Mouse (Mus musculus): ENCODE measurements around the gene Acat3. TPM values are rescaled to one million over a fixed set of nuclear protein-coding genes. Genes with fewer than 3 reads are reported as not detected.
A peak's percentile ranks its signal among the peaks of the same experiment; 100 is the strongest.
"Not testable (repeated sequence)": the region's sequence is repeated elsewhere in the genome, so short reads cannot be mapped to it uniquely, and the experiment has no call there.

The Acat3 gene
- polyA plus RNA-seq, 1 experiment from 2014 or later: 38.4 TPM

DNA sequence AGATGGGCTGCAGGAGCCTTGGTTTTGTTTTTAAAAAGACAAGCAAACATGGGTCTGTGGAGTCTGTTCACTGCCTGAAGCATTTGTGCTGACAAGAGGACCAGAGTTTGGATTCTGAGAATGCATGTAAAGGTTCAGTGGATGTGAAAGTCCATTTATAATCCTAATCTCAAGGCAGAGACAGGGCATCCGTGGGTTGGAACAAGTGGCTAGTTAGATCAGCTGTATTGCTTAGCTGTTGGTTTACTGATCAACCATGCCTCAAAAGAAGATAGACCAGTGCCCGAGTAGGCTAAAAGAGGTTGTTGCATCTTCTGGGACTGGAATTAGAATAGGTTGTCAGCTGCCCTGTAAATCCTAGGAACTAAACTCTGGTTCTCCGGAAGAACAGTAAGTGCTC, 23.1 kb upstream of the Acat3 start:
- Histone ChIP-seq H3K4me1 (ENCODE audit: insufficient read depth) (peaks cover 6% of the 10 kb centered on the region), H3K9ac (replicated peaks) (no peak overlapping the region)
- 68% methylated on average over 3 of the region's 3 CpGs for WGBS (ENCODE audit: insufficient replicate concordance)

DNA sequence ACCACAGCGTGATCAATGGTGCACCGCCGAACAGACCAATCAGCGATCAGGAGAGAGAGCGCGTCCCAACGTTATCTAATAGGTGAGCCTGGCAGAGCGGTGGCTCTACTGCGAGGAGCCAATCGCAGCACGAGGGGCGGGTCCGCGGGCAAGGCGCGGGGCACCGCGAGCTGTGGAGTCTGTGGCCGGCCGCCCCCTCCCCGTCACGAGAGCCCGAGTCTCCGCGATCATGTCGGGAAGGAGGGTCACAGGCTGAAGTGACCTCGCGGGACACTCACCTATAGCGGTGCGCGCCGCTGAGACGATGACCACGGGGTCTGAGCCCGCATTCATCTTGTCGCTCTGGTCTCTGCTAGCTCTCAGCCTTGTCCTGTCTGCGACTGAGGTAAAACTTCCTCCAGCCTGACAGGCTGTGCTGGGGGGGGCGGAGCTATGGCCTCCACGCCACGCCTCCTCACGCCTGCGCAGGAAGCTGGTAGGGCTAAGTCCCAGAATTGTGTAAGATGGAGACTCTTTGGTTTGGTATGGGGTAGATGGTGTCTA, 20.0 kb upstream of the Acat3 start, which contains the start of gene Acat2:
TSS of gene Acat2 (minus strand) at position 417 of the 543 bp plus-strand sequence.
- DNase-seq (peak; percentile 94), ATAC-seq (peak; percentile 98)
- under 1% methylated on average over 25 of the region's 42 CpGs for WGBS (ENCODE audit: insufficient replicate concordance)
- Histone ChIP-seq H3K4me2 (ENCODE audit: low read depth, low read length) (peak within 1 kb of the TSS; percentile 70), H3K4me3 (ENCODE audit: low read depth, low read length) (peak within 1 kb of the TSS; percentile 89), H3K9me3 (ENCODE audit: low read length) (no peaks in the 10 kb centered on the region), H3K36me3 (replicated peaks; ENCODE audit: insufficient read depth, low read length) (peaks cover 13% of the 10 kb centered on the region), H3K4me1 (ENCODE audit: insufficient read depth) (peaks cover 6% of the 10 kb centered on the region), H3K27ac (ENCODE audit: low read depth) (peak within 1 kb of the TSS; percentile 87), H3K9ac (replicated peaks) (peak within 1 kb of the TSS; percentile 70), H3K27me3 (ENCODE audit: insufficient read depth, low read length) (no peaks in the 10 kb centered on the region)
- TF ChIP-seq CTCF (IDR thresholded peaks at IDR 0.05; ENCODE audit: low read depth) (no peak), EP300 (IDR thresholded peaks at IDR 0.05; ENCODE audit: low read depth) (no peak)

More for the DNA sequence above, 23.1 kb upstream of the Acat3 start:
- no peak for DNase-seq
- Histone ChIP-seq H3K36me3 (replicated peaks; ENCODE audit: insufficient read depth, low read length) (peaks cover 19% of the 10 kb centered on the region), H3K27ac (ENCODE audit: low read depth) (no peak overlapping the region), H3K4me3 (ENCODE audit: low read depth, low read length) (no peak overlapping the region), H3K9me3 (ENCODE audit: low read length) (no peaks in the 10 kb centered on the region), H3K27me3 (ENCODE audit: insufficient read depth, low read length) (no peaks in the 10 kb centered on the region), H3K4me2 (ENCODE audit: low read depth, low read length) (no peak overlapping the region)
- no peak for TF ChIP-seq CTCF (IDR thresholded peaks at IDR 0.05; ENCODE audit: low read depth)
- TF ChIP-seq EP300 (IDR thresholded peaks at IDR 0.05; ENCODE audit: low read depth): no peak
- no peak for ATAC-seq

DNA sequence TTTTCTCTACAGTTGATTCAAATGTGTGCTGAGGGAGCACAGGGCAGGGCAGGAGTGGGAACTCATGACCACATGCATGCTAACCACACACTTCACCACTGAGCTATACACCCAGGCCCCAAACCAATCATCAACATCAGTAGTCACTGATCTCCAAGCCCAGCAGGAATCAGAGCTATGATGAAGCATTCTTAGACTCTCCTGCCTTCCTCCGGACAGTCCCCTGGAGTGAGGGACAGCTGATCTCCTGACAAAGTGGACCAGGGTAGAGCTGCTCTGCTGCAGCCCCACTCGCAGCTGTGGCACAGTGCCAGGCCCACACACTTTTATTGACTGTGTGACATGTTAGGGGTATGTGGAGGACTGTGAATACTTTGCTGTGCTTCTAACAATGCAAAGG, 19.0 kb upstream of the Acat3 start:
- 10% methylated on average over 1 of the region's 2 CpGs for WGBS (ENCODE audit: insufficient replicate concordance)
- not testable (repeated sequence) for ATAC-seq; DNase-seq; H3K27ac ChIP-seq (ENCODE audit: low read depth); H3K4me1 ChIP-seq (ENCODE audit: insufficient read depth); H3K9me3 ChIP-seq (ENCODE audit: low read length); H3K9ac ChIP-seq (replicated peaks); H3K4me3 ChIP-seq (ENCODE audit: low read depth, low read length); H3K4me2 ChIP-seq (ENCODE audit: low read depth, low read length); H3K27me3 ChIP-seq (ENCODE audit: insufficient read depth, low read length)
- H3K36me3 ChIP-seq (replicated peaks; ENCODE audit: insufficient read depth, low read length): peaks cover 13% of the 10 kb centered on the region

DNA sequence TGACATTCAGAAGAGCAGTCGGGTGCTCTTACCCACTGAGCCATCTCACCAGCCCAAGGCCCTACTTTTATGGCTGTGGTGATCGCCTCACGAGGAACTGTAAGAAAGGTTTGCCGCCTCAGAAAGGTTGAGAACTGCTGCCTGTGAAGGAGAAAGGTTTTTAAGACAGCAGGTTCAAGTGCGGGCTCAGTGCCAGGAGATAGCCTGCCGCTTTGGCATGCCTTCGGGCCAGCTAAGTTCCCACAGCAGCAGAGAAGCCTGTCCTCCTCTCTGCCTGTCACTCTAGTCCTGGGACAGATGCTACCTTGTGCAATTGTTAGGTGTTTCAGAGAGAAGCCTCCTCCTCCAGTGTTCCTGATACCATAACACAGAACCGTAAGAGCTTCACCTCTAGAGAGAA, 16.3 kb upstream of the Acat3 start:
- DNase-seq (no peak), ATAC-seq (no peak)
- Histone ChIP-seq H3K9ac (replicated peaks) (no peak overlapping the region), H3K4me1 (ENCODE audit: insufficient read depth) (peaks cover 6% of the 10 kb centered on the region), H3K36me3 (replicated peaks; ENCODE audit: insufficient read depth, low read length) (peaks cover 13% of the 10 kb centered on the region), H3K4me2 (ENCODE audit: low read depth, low read length) (no peak overlapping the region), H3K27me3 (ENCODE audit: insufficient read depth, low read length) (no peaks in the 10 kb centered on the region), H3K27ac (ENCODE audit: low read depth) (no peak overlapping the region), H3K9me3 (ENCODE audit: low read length) (no peaks in the 10 kb centered on the region), H3K4me3 (ENCODE audit: low read depth, low read length) (no peak overlapping the region)
- no peak for TF ChIP-seq CTCF (IDR thresholded peaks at IDR 0.05; ENCODE audit: low read depth)
- TF ChIP-seq EP300 (IDR thresholded peaks at IDR 0.05; ENCODE audit: low read depth): no peak
- WGBS (ENCODE audit: insufficient replicate concordance): 91% methylated on average over 8 of the region's 8 CpGs

DNA sequence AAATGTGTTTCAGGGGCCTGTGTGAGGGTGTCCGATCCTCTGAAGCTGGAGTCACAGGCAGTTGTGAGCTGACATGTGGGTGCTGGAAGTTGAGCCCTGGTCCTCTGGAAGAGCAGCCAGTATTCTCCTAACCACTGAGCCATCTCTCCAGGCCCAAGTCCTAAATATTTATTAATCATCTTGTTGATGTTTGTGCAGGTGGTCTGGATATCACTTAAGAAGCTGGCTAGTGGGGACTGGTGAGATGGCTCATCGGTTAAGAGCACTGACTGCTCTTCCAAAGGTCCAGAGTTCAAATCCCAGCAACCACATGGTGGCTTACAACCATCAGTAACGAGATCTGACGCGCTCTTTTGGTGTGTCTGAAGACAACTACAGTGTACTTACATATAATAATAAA, 9.3 kb upstream of the Acat3 start:
- H3K27me3 ChIP-seq (ENCODE audit: insufficient read depth, low read length): no peaks in the 10 kb centered on the region
- no peak overlapping the region for H3K4me3 ChIP-seq (ENCODE audit: low read depth, low read length)
- ATAC-seq (no peak), DNase-seq (no peak)
- WGBS (ENCODE audit: insufficient replicate concordance): 87% methylated on average over 5 of the region's 5 CpGs
- no peak for TF ChIP-seq CTCF (IDR thresholded peaks at IDR 0.05; ENCODE audit: low read depth)
- no peak for TF ChIP-seq EP300 (IDR thresholded peaks at IDR 0.05; ENCODE audit: low read depth)
- no peak overlapping the region for H3K27ac ChIP-seq (ENCODE audit: low read depth)
- no peak overlapping the region for H3K4me2 ChIP-seq (ENCODE audit: low read depth, low read length)
- H3K9me3 ChIP-seq (ENCODE audit: low read length): no peaks in the 10 kb centered on the region
- no peak overlapping the region for H3K9ac ChIP-seq (replicated peaks)
- H3K36me3 ChIP-seq (replicated peaks; ENCODE audit: insufficient read depth, low read length): peaks cover 20% of the 10 kb centered on the region
- H3K4me1 ChIP-seq (ENCODE audit: insufficient read depth): no peaks in the 10 kb centered on the region

DNA sequence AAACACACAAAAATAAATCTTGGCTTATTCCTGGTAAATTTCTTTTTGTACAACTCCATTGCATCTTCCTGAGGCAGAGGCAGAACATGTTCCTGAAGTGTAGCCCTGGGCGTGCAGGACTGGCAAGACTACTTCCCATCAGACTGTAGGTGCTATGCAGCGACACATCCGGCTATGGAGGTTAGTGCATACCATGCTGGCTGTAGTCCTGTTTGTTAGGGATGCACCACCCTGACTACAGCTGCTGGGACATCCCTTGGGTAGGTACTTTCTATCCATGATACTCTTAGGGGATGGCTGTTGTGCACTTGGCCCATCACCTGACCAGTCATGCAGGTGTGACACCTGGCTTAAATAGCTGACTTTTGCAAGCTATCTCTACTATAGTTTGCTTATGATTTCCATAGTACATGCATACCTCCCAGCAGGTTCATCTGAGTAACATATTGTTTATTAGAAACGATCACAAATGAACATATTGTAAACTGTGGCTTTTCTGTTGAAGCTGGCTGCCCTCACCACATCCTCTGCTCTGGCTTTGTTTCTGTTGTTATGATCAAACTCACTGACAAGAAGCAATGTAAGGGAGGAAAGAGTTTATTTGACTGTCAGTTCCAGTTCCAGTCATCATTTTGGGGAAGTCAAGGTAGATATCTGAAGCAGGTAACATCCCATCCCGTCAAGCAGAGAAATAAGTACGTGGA, 2.2 kb upstream of the Acat3 start:
- no peaks in the 10 kb centered on the region for H3K27me3 ChIP-seq (ENCODE audit: insufficient read depth, low read length)
- ATAC-seq (no peak), DNase-seq (no peak)
- H3K9me3 ChIP-seq (ENCODE audit: low read length): no peaks in the 10 kb centered on the region
- TF ChIP-seq EP300 (IDR thresholded peaks at IDR 0.05; ENCODE audit: low read depth) (no peak), CTCF (IDR thresholded peaks at IDR 0.05; ENCODE audit: low read depth) (no peak)
- H3K9ac ChIP-seq (replicated peaks): no peak overlapping the region
- H3K36me3 ChIP-seq (replicated peaks; ENCODE audit: insufficient read depth, low read length): peaks cover 11% of the 10 kb centered on the region; the same call in 1 of the 2 replicates
- H3K4me2 ChIP-seq (ENCODE audit: low read depth, low read length): no peak overlapping the region
- no peak overlapping the region for H3K4me3 ChIP-seq (ENCODE audit: low read depth, low read length)
- 82% methylated on average over 6 of the region's 6 CpGs for WGBS (ENCODE audit: insufficient replicate concordance)
- no peak overlapping the region for H3K27ac ChIP-seq (ENCODE audit: low read depth)
- H3K4me1 ChIP-seq (ENCODE audit: insufficient read depth): peaks cover 8% of the 10 kb centered on the region

All from liver, postnatal 0 days (tissue).